Mouse (Mus musculus) CH12.LX (cell line): ENCODE results near the gene Ston2. TPM values are rescaled to one million over a fixed set of nuclear protein-coding genes. Genes with fewer than 3 reads are reported as not detected.
A peak's percentile ranks its signal among the peaks of the same experiment; 100 is the strongest.

Experiments used
- DNase-seq: peaks from one replicate; pipeline ENCODE4 v3.0.0-alpha.2; 2013; ENCODE audit errors: extremely low read depth
- H3K27ac ChIP-seq: 2 replicates; pipeline ENCODE4 v1.5.1; 2012; ENCODE audit warnings: low read depth, mild to moderate bottlenecking, control low read depth, moderate library complexity; ENCODE audit not compliant: insufficient read depth
- H3K27me3 ChIP-seq: replicated peaks from 2 replicates; pipeline ENCODE3; 2012; ENCODE audit warnings: inconsistent platforms
- H3K36me3 ChIP-seq, 2 experiments: replicated peaks in 1 of 2; 2 replicates each; pipeline versions ENCODE3 to v1.6.1; 2012; ENCODE audit warnings: inconsistent platforms in 1 of 2, low read length in 1 of 2, mild to moderate bottlenecking in 1 of 2, mixed read lengths in 1 of 2, moderate library complexity in 1 of 2; ENCODE audit not compliant: control insufficient read depth in 1 of 2, insufficient read depth in 1 of 2
- H3K4me1 ChIP-seq, 2 experiments: 2 replicates each; pipeline ENCODE4 v1.6.1; 2012; ENCODE audit warnings: inconsistent platforms in 1 of 2, moderate library complexity in 1 of 2; ENCODE audit not compliant: insufficient read depth in 2 of 2, control insufficient read depth in 1 of 2
- H3K4me2 ChIP-seq: 2 replicates; pipeline ENCODE4 v1.6.1; 2012; ENCODE audit warnings: low read depth, mild to moderate bottlenecking, control low read depth; ENCODE audit not compliant: poor library complexity, insufficient read depth, severe bottlenecking
- H3K4me3 ChIP-seq, 3 experiments: fragments of 150-350 bp in 1 of 3; sonication (generic) in 1 of 3; replicated peaks in 1 of 3; 2 replicates each; pipeline versions ENCODE3 to v1.5.1; 2011 to 2012; ENCODE audit warnings: low read depth in 2 of 3, low read length in 2 of 3, mild to moderate bottlenecking in 2 of 3, moderate library complexity in 2 of 3, control low read depth in 1 of 3, improper control_type of control experiment in 1 of 3, inconsistent platforms in 1 of 3, mixed read lengths in 1 of 3; ENCODE audit not compliant: poor library complexity in 1 of 3
- H3K79me2 ChIP-seq: replicated peaks from 2 replicates; pipeline ENCODE4 v1.6.1; 2012; ENCODE audit warnings: mild to moderate bottlenecking, moderate library complexity; ENCODE audit not compliant: control insufficient read depth, poor library complexity, insufficient read depth, severe bottlenecking; ENCODE audit errors: extremely low read depth
- H3K9ac ChIP-seq: 2 replicates; pipeline ENCODE4 v1.6.1; 2012; ENCODE audit warnings: low read depth, mild to moderate bottlenecking, control low read depth, moderate library complexity; ENCODE audit not compliant: insufficient read depth
- H3K9me3 ChIP-seq: replicated peaks from 2 replicates; pipeline ENCODE3; 2012; ENCODE audit warnings: low read length, inconsistent platforms, mixed read lengths
- CHD1 ChIP-seq: IDR thresholded peaks from 2 replicates; pipeline ENCODE4 v1.6.1; 2012; ENCODE audit warnings: low read depth, low read length, improper control_type of control experiment, inconsistent platforms
- CHD2 ChIP-seq: IDR thresholded peaks from 2 replicates; pipeline ENCODE4 v1.6.1; 2011; ENCODE audit warnings: low read length, improper control_type of control experiment
- CTCF ChIP-seq, 2 experiments: IDR thresholded peaks in 1 of 2; conservative IDR thresholded peaks in 1 of 2; 2 replicates each; pipeline ENCODE4 v1.5.1; 2011 to 2012; ENCODE audit warnings: low read depth in 2 of 2, low read length in 2 of 2, improper control_type of control experiment in 1 of 2, inconsistent platforms in 1 of 2, mild to moderate bottlenecking in 1 of 2, moderate library complexity in 1 of 2
- E2F4 ChIP-seq: IDR thresholded peaks from 2 replicates; pipeline ENCODE4 v1.6.1; 2011; ENCODE audit warnings: low read depth, low read length, improper control_type of control experiment; ENCODE audit not compliant: insufficient replicate concordance
- ELF1 ChIP-seq: IDR thresholded peaks from 2 replicates; pipeline ENCODE4 v1.6.1; 2014; ENCODE audit warnings: low read depth, mild to moderate bottlenecking, inconsistent platforms, low read length, improper control_type of control experiment
- ETS1 ChIP-seq: conservative IDR thresholded peaks from 2 replicates; pipeline ENCODE4 v1.6.1; 2012; ENCODE audit warnings: low read depth, mild to moderate bottlenecking, inconsistent platforms, low read length, improper control_type of control experiment, moderate library complexity
- GABPA ChIP-seq: IDR thresholded peaks from 2 replicates; pipeline ENCODE4 v1.6.1; 2012; ENCODE audit warnings: low read depth, low read length, improper control_type of control experiment, inconsistent platforms; ENCODE audit not compliant: insufficient replicate concordance
- IRF4 ChIP-seq: IDR thresholded peaks from 2 replicates; pipeline ENCODE4 v1.6.1; 2014; ENCODE audit warnings: low read depth, mild to moderate bottlenecking, inconsistent platforms, low read length, improper control_type of control experiment
- JUN ChIP-seq: IDR thresholded peaks from 2 replicates; pipeline ENCODE4 v1.6.1; 2011; ENCODE audit warnings: low read depth, mild to moderate bottlenecking, low read length, improper control_type of control experiment, moderate library complexity; ENCODE audit not compliant: insufficient read depth
- JUND ChIP-seq: conservative IDR thresholded peaks from 2 replicates; pipeline ENCODE4 v1.6.1; 2011; ENCODE audit warnings: low read depth, low read length, improper control_type of control experiment
- KAT2A ChIP-seq: IDR thresholded peaks from 2 replicates; pipeline ENCODE4 v1.6.1; 2012; ENCODE audit warnings: low read length, improper control_type of control experiment, inconsistent platforms; ENCODE audit not compliant: insufficient replicate concordance
- MAFK ChIP-seq: IDR thresholded peaks from 2 replicates; pipeline ENCODE4 v1.6.1; 2011; ENCODE audit warnings: low read length, improper control_type of control experiment; ENCODE audit not compliant: insufficient replicate concordance
- MAX ChIP-seq: IDR thresholded peaks from 2 replicates; pipeline ENCODE4 v1.6.1; 2011; ENCODE audit warnings: low read length, improper control_type of control experiment
- MAZ ChIP-seq: IDR thresholded peaks from 2 replicates; pipeline ENCODE4 v1.6.1; 2012; ENCODE audit warnings: low read depth, mild to moderate bottlenecking, inconsistent platforms, low read length, improper control_type of control experiment, moderate library complexity
- MEF2A ChIP-seq: IDR thresholded peaks from 2 replicates; pipeline ENCODE4 v1.6.1; 2014; ENCODE audit warnings: low read depth, mild to moderate bottlenecking, inconsistent platforms, low read length, improper control_type of control experiment, borderline replicate concordance
- MXI1 ChIP-seq: IDR thresholded peaks from 2 replicates; pipeline ENCODE4 v1.6.1; 2011; ENCODE audit warnings: mild to moderate bottlenecking, low read depth, low read length, improper control_type of control experiment
- MYC ChIP-seq: IDR thresholded peaks from 2 replicates; pipeline ENCODE4 v1.6.1; 2011; ENCODE audit warnings: low read depth, mild to moderate bottlenecking, improper control_type of control experiment, low read length
- NELFE ChIP-seq: IDR thresholded peaks from 2 replicates; pipeline ENCODE4 v1.6.1; 2011; ENCODE audit warnings: low read depth, low read length, improper control_type of control experiment
- POLR2A ChIP-seq: IDR thresholded peaks from 2 replicates; pipeline ENCODE4 v1.6.1; 2011; ENCODE audit warnings: low read depth, mild to moderate bottlenecking, improper control_type of control experiment, low read length
- POLR2AphosphoS2 ChIP-seq: IDR thresholded peaks from 2 replicates; pipeline ENCODE4 v1.6.1; 2011; ENCODE audit warnings: low read depth, low read length, improper control_type of control experiment
- SIN3A ChIP-seq: IDR thresholded peaks from 2 replicates; pipeline ENCODE4 v1.6.1; 2012; ENCODE audit warnings: low read length, improper control_type of control experiment, inconsistent platforms
- TBP ChIP-seq: conservative IDR thresholded peaks from 2 replicates; pipeline ENCODE4 v1.6.1; 2011; ENCODE audit warnings: low read depth, low read length, improper control_type of control experiment
- TCF12 ChIP-seq: IDR thresholded peaks from 2 replicates; pipeline ENCODE4 v1.6.1; 2014; ENCODE audit warnings: low read depth, mild to moderate bottlenecking, inconsistent platforms, low read length, improper control_type of control experiment
- UBTF ChIP-seq: IDR thresholded peaks from 2 replicates; pipeline ENCODE4 v1.6.1; 2012; ENCODE audit warnings: low read depth, mild to moderate bottlenecking, inconsistent platforms, low read length, improper control_type of control experiment, moderate library complexity
- USF1 ChIP-seq: IDR thresholded peaks from 2 replicates; pipeline ENCODE4 v1.6.1; 2014; ENCODE audit warnings: low read depth, mild to moderate bottlenecking, inconsistent platforms, low read length, improper control_type of control experiment
- USF2 ChIP-seq: conservative IDR thresholded peaks from 2 replicates; pipeline ENCODE4 v1.6.1; 2011; ENCODE audit warnings: low read depth, low read length, improper control_type of control experiment
- ZC3H11A ChIP-seq: IDR thresholded peaks from 2 replicates; pipeline ENCODE4 v1.6.1; 2012; ENCODE audit warnings: low read depth, mild to moderate bottlenecking, inconsistent platforms, low read length, improper control_type of control experiment
- ZKSCAN1 ChIP-seq: IDR thresholded peaks from 2 replicates; pipeline ENCODE4 v1.6.1; 2012; ENCODE audit warnings: low read depth, inconsistent platforms, low read length, improper control_type of control experiment, borderline replicate concordance
- ZMIZ1 ChIP-seq: IDR thresholded peaks from 2 replicates; pipeline ENCODE4 v1.6.1; 2012; ENCODE audit warnings: low read depth, mild to moderate bottlenecking, inconsistent platforms, low read length, improper control_type of control experiment
- ZNF384 ChIP-seq: IDR thresholded peaks from 2 replicates; pipeline ENCODE4 v1.6.1; 2012; ENCODE audit warnings: low read depth, low read length, improper control_type of control experiment, inconsistent platforms
- dilution Hi-C: fragments of 300-500 bp; cut with MboI; formaldehyde crosslinking; loops from 2 replicates; pipeline ENCODE4 v1.14.3; 2020; ENCODE audit warnings: low sequenced_read_pairs; ENCODE audit not compliant: extremely low pct_unique_long_range_greater_than_20kb, extremely low pct_ligation_motif_present
- in situ Hi-C: fragments of 300-500 bp; cut with MboI; formaldehyde crosslinking; loops from 3 replicates; pipeline ENCODE4 v1.14.3; 2019; ENCODE audit warnings: low sequenced_read_pairs, low pct_ligation_motif_present, low pct_unique_long_range_greater_than_20kb, mixed read lengths
- polyA plus RNA-seq: library from polyadenylated mRNA; unstranded; fragments of >175 nt; gene quantifications from 2 replicates; pipeline ENCODE4 v1.2.1, GENCODE M21; 2012; ENCODE audit warnings: low read depth; ENCODE audit not compliant: insufficient read length
- total RNA-seq, 2 experiments: library from RNA; depleted of rRNA; stranded (reverse); fragments of 300-350 nt in 1 of 2; fragments of >200 nt in 1 of 2; gene quantifications; 2 replicates each; pipeline ENCODE4 v1.2.3; 2012 to 2014

The Ston2 gene
- total and polyA plus RNA-seq, 3 experiments, result 0.21 to 0.34 TPM; not detected in 1

GRCm38 (mm10) chr12:91638351-91638750 is 149.8 kb downstream of the Ston2 start:
- peaks cover under 1% of the 10 kb centered on the region for H3K9me3 ChIP-seq
- peaks cover under 1% of the 10 kb centered on the region for H3K27me3 ChIP-seq
- TF ChIP-seq CTCF (conservative IDR thresholded peaks at IDR 0.05 in 1 of 2, IDR thresholded peaks at IDR 0.05 in 1 of 2; ENCODE audit: low read depth in 2 of 2, low read length in 2 of 2), result peak in 1 of 2 experiments; percentile 11; a peak in 1 of 4 replicates
- TF ChIP-seq JUN, result no peak
- TF ChIP-seq MYC, result no peak
- no peak for TF ChIP-seq E2F4
- TF ChIP-seq, all 38 proteins: peak for 1
- no peaks in the 10 kb centered on the region for H3K36me3 ChIP-seq
- no peak overlapping the region for H3K27ac ChIP-seq
- no peak overlapping the region for H3K4me3 ChIP-seq
- DNase-seq, result no peak
- dilution Hi-C loops, result no loop called here
- peaks cover 12 to 19% of the 10 kb centered on the region in 2 experiments for H3K4me1 ChIP-seq
- H3K9ac ChIP-seq, result no peak overlapping the region
- no peaks in the 10 kb centered on the region for H3K79me2 ChIP-seq
- no peak overlapping the region for H3K4me2 ChIP-seq
- in situ Hi-C loops, result loop anchor here (10.0 to 25.0 kb wide), 2 partner anchors 104 to 226 kb away; no protein-coding TSS in a partner anchor

GRCm38 (mm10) chr12:91637136-91637909 is 150.9 kb downstream of the Ston2 start:
- Histone ChIP-seq H3K36me3 (no peaks in the 10 kb centered on the region), H3K9me3 (peaks cover 4% of the 10 kb centered on the region), H3K4me1 (peaks cover 12 to 19% of the 10 kb centered on the region in 2 experiments), H3K27me3 (peaks cover 2% of the 10 kb centered on the region), H3K79me2 (no peaks in the 10 kb centered on the region), H3K27ac (peak overlapping the region; percentile 50), H3K9ac (peak overlapping the region; percentile 1; the same call in 1 of the 2 replicates), H3K4me3 (no peak overlapping the region), H3K4me2 (peak overlapping the region; percentile 60)
- DNase-seq, result peak; percentile 8
- in situ Hi-C loops, result loop anchor here (10.0 to 25.0 kb wide), 2 partner anchors 103 to 225 kb away; no protein-coding TSS in a partner anchor
- dilution Hi-C loops, result no loop called here
- TF ChIP-seq TCF12 (no peak), ZNF384 (no peak), E2F4 (no peak), MAX (no peak), SIN3A (0 out of 2 replicates have a peak, but pooled peaks have one; percentile 39), NELFE (no peak), IRF4 (peak; percentile 29; the same call in 1 of the 2 replicates), JUN (peak; percentile 75), CTCF (conservative IDR thresholded peaks at IDR 0.05 in 1 of 2, IDR thresholded peaks at IDR 0.05 in 1 of 2; ENCODE audit: low read depth in 2 of 2, low read length in 2 of 2) (no peak), MAFK (no peak), JUND (no peak), ZKSCAN1 (no peak), POLR2AphosphoS2 (no peak), TBP (peak; percentile 57; the same call in 1 of the 2 replicates), USF2 (no peak), ETS1 (peak; percentile 16), POLR2A (no peak), UBTF (no peak), CHD2 (no peak), KAT2A (no peak), ZC3H11A (no peak), MYC (no peak), USF1 (no peak), ELF1 (no peak), GABPA (no peak), CHD1 (no peak), MEF2A (peak; percentile 85), MAZ (no peak), MXI1 (no peak), ZMIZ1 (no peak)
